Mouse (Mus musculus) ES-Bruce4 (cell line): Measurements from ENCODE around the gene Pip5k1b. TPM values are rescaled to one million over a fixed set of nuclear protein-coding genes. Genes with fewer than 3 reads are reported as not detected.

Experiments
- H3K27ac ChIP-seq: 2 replicates; pipeline ENCODE4 v1.5.1; 2012; ENCODE audit warnings: low read length, inconsistent platforms; ENCODE audit not compliant: insufficient read depth
- H3K27me3 ChIP-seq: 2 replicates; pipeline ENCODE4 v1.6.1; 2012; ENCODE audit warnings: mild to moderate bottlenecking, low read length, inconsistent platforms; ENCODE audit not compliant: control insufficient read depth, poor library complexity, insufficient read depth, severe bottlenecking
- H3K36me3 ChIP-seq: 2 replicates; pipeline ENCODE4 v1.6.1; 2012; ENCODE audit warnings: inconsistent platforms, mild to moderate bottlenecking, low read length, moderate library complexity; ENCODE audit not compliant: control insufficient read depth, poor library complexity, insufficient read depth, severe bottlenecking
- H3K4me1 ChIP-seq: one replicate; pipeline ENCODE4 v1.8.1; 2011; ENCODE audit warnings: low read length; ENCODE audit not compliant: control insufficient read depth, insufficient read depth
- H3K4me3 ChIP-seq: 2 replicates; pipeline ENCODE4 v1.5.1; 2011; ENCODE audit warnings: low read depth, mild to moderate bottlenecking, low read length
- H3K9ac ChIP-seq: 2 replicates; pipeline ENCODE4 v1.6.1; 2012; ENCODE audit warnings: low read depth, mild to moderate bottlenecking, inconsistent platforms; ENCODE audit not compliant: poor library complexity, severe bottlenecking
- H3K9me3 ChIP-seq: replicated peaks from 2 replicates; pipeline ENCODE4 v1.6.1; 2012; ENCODE audit warnings: mild to moderate bottlenecking, low read length, inconsistent platforms; ENCODE audit not compliant: control insufficient read depth, poor library complexity, insufficient read depth, severe bottlenecking
- CTCF ChIP-seq: IDR thresholded peaks from one replicate; pipeline ENCODE4 v1.8.1; 2011; ENCODE audit warnings: low read depth, low read length
- EP300 ChIP-seq: IDR thresholded peaks from 2 replicates; pipeline ENCODE4 v1.6.1; 2011; ENCODE audit warnings: low read depth, low read length; ENCODE audit not compliant: insufficient read depth
- POLR2A ChIP-seq: IDR thresholded peaks from one replicate; pipeline ENCODE4 v1.8.1; 2011; ENCODE audit warnings: low read length; ENCODE audit not compliant: insufficient read depth
- polyA plus RNA-seq: library from polyadenylated mRNA; stranded (reverse); fragments of >200 nt; gene quantifications from 2 replicates; pipeline ENCODE4 v1.2.4, GENCODE M21; 2011; ENCODE audit warnings: low read depth; ENCODE audit not compliant: missing spikeins, insufficient read depth, insufficient read length

Pip5k1b gene
- polyA plus RNA-seq, 1 experiment, result 4.0 TPM

DNA sequence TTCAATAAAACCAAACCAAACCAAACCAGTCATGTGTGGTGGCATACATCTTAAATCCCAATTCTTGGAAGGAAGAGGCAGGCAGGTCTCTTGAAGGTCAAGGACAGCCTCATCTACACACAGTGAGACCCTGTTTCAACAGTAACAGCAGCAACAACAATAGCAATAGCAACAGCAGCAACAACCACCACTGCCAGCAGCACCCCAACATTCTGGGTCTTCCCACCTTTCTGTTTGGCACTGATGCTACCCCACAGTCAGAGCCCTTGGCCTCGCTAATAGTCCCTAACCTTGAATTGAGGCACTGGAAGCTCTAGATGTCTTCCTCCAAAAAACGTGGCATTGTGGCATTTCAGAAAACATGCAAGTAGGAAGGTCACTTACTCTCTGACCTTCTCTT, 225.3 kb downstream of the Pip5k1b start:
- no peak overlapping the region for H3K4me3 ChIP-seq
- H3K9ac ChIP-seq, result no peak overlapping the region
- TF ChIP-seq POLR2A (no peak), EP300 (no peak), CTCF (no peak)
- H3K4me1 ChIP-seq, result no peaks in the 10 kb centered on the region
- no peak overlapping the region for H3K27ac ChIP-seq
- no peaks in the 10 kb centered on the region; the same call in 1 of the 2 replicates for H3K27me3 ChIP-seq
- no peaks in the 10 kb centered on the region for H3K9me3 ChIP-seq
- H3K36me3 ChIP-seq, result no peaks in the 10 kb centered on the region

DNA sequence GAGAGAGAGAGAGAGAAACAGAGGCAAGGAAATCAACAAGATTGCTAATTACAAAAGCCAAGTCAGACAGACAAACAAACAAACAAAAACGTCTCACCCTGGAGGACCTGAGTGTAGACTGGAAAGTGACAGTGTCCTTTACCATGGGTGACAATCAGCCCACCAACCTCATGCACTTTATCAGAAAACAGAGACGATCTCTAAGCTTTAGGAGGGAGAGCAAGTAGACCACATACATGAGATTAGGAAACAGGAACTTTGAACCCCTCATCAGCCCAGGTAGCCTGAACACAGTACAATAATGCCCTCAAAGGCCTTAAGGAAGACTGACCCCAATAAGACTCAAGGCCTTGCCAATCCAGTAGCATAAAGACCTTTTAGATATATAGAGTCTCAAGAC, 227.8 kb downstream of the Pip5k1b start:
- no peaks in the 10 kb centered on the region; the same call in 1 of the 2 replicates for H3K27me3 ChIP-seq
- H3K9me3 ChIP-seq, result no peaks in the 10 kb centered on the region
- no peaks in the 10 kb centered on the region for H3K36me3 ChIP-seq
- TF ChIP-seq POLR2A (no peak), EP300 (no peak), CTCF (no peak)
- no peak overlapping the region for H3K9ac ChIP-seq
- H3K4me3 ChIP-seq, result no peak overlapping the region
- no peaks in the 10 kb centered on the region for H3K4me1 ChIP-seq
- H3K27ac ChIP-seq, result no peak overlapping the region

DNA sequence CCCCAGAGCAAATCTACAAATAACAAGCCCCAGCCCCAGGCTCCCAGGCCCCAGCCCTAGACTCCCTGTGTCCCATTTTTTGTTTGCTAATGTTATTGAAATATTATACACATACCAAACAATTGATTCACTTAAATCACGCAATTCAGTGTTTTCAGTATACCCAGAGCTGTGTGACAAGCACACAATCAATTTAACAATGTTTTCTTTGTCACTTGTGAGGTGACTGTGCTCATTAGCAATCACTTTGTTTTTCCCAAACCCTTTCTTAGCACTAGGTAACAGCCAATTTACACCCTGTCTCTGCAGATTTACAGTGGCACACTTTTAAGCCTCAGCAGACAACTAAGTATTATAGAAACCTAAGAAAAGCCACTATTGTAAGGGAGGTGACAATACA, 228.7 kb downstream of the Pip5k1b start:
- H3K27me3 ChIP-seq, result no peaks in the 10 kb centered on the region; the same call in 1 of the 2 replicates
- no peak overlapping the region for H3K27ac ChIP-seq
- H3K9ac ChIP-seq, result no peak overlapping the region
- no peaks in the 10 kb centered on the region for H3K9me3 ChIP-seq
- no peaks in the 10 kb centered on the region for H3K4me1 ChIP-seq
- H3K36me3 ChIP-seq, result no peaks in the 10 kb centered on the region
- TF ChIP-seq CTCF (no peak), POLR2A (no peak), EP300 (no peak)
- H3K4me3 ChIP-seq, result no peak overlapping the region

DNA sequence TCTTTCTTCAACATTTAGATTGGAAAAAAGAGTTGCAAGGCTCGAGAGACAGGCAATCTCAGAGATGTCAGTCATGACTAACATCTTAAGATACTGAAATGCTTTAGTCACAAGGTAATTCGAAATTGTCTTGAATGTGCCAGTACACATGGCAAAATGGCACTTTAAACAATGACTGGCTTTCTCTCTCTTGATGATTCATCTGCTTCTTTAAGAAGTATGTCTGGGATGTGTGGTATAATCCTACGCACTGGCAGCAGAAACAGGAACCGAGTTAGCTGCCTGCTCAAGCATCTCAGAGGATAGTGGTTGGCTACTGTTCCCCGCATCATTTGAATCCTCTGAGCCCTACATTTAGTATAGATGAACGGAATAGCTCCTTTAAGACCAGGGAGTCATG, 230.0 kb downstream of the Pip5k1b start:
- Histone ChIP-seq H3K36me3 (no peaks in the 10 kb centered on the region), H3K9ac (no peak overlapping the region), H3K4me1 (no peaks in the 10 kb centered on the region), H3K27me3 (no peaks in the 10 kb centered on the region; the same call in 1 of the 2 replicates), H3K27ac (no peak overlapping the region), H3K4me3 (no peak overlapping the region), H3K9me3 (no peaks in the 10 kb centered on the region)
- no peak for TF ChIP-seq CTCF
- TF ChIP-seq EP300, result no peak
- TF ChIP-seq POLR2A, result no peak

DNA sequence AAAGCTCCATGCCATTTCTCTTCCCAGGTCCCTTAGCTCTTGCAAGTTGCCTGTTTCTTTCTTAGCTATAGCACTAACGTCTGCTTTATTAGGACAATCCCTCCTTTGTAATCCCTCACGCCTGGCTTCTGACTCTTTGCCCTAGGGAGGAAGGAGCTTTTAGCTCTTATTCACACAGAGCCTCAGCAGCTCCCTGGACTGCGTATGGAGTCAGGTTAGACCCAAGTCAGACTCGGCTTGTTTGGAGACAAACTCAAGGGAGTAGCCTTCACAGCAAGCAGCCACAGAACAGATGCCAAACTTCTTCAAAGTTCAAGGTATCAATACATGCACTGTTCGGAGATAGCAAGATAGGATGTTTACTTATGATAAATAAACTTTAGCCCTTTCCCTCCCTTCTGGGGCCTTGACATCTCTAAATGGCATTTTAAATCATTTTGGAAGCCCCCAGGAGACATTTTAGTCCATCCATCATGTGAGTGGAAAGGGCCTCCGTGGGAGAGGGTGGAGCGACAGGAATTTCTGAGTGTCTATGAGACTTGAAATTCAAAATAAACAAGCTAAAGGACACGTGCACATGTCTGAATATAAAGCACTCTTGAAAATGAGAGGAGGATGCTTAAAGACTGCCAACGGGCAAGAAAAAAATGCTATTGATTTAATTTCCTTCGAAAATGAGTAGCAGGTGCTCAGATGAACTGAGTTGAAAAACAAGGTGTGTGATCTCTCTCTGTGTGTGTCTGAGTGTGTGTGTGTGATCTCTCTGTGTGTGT, 231.6 kb downstream of the Pip5k1b start:
- no peaks in the 10 kb centered on the region for H3K27me3 ChIP-seq
- H3K9me3 ChIP-seq, result no peaks in the 10 kb centered on the region
- no peak overlapping the region for H3K27ac ChIP-seq
- no peak overlapping the region for H3K4me3 ChIP-seq
- no peak overlapping the region for H3K9ac ChIP-seq
- H3K36me3 ChIP-seq, result no peaks in the 10 kb centered on the region
- H3K4me1 ChIP-seq, result no peaks in the 10 kb centered on the region
- TF ChIP-seq POLR2A, result no peak
- no peak for TF ChIP-seq CTCF

DNA sequence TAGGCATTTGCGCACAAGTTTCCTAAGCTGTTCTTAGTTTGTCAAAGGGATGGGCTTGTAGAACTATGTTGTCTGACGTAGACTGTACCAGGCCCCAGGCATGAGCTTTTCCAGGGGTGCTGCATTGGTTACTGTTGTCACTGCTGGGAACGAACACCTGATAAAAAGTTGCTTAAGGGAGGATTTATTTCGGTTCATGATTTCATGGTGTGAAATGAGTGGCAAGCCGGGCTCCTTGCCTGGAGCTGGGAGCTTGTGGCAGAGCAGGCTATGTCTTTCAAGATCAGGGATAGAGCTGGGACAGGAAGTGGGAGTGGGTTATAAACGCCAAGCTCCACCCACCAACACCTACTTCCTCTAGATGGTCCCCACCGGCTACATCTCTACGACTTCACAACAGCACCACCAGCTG, 233.8 kb downstream of the Pip5k1b start:
- no peak for TF ChIP-seq EP300
- H3K4me3 ChIP-seq, result no peak overlapping the region
- H3K9ac ChIP-seq, result no peak overlapping the region
- H3K4me1 ChIP-seq, result no peaks in the 10 kb centered on the region
- H3K27me3 ChIP-seq, result no peaks in the 10 kb centered on the region
- H3K9me3 ChIP-seq, result no peaks in the 10 kb centered on the region
- H3K27ac ChIP-seq, result no peak overlapping the region
- H3K36me3 ChIP-seq, result no peaks in the 10 kb centered on the region
